Mouse (Mus musculus) monocyte, adult 5-6 weeks (primary cell): ENCODE measurements around the gene Inhbe. TPM values are rescaled to one million over a fixed set of nuclear protein-coding genes. Genes with fewer than 3 reads are reported as not detected.
"Not testable (repeated sequence)": the region's sequence is repeated elsewhere in the genome, so short reads cannot be mapped to it uniquely, and the experiment has no call there.

Experiments used
- ATAC-seq: fragments of 153-309, 156-312 bp; replicated peaks from 2 replicates; pipeline ENCODE4 v1.8.0; 2017; ENCODE audit warnings: mild to moderate bottlenecking; ENCODE audit not compliant: low TSS enrichment, insufficient number of reproducible peaks, severe bottlenecking, poor library complexity, low FRiP score
- total RNA-seq: library from RNA; stranded (forward); fragments of 200-1000, 200-491, 200-594 nt; gene quantifications from 3 replicates; pipeline ENCODE4 v1.2.3, GENCODE M21; 2017

Inhbe gene
- total RNA-seq, 1 experiment from 2014 or later = not detected

DNA sequence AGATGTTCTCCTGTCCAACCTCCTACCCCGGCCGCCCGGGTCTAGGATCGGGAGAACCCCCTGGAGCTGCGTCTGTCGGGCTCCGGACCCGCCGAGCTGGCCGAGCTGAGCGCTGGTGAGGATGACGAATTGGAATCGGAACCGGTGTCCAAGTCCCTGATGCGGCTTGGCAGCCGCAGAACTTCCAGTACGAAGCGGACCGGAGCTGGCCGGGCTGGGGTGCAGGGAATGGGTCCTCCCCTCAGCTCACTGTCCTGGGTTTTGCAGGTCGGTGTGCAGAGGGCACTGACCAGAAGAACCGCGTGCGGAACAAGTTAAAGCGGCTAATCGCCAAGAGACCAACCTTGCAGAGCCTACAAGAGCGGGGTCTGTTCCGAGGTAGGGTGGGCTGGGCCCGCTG, 27.4 kb downstream of the Inhbe start:
- ATAC-seq = no peak

DNA sequence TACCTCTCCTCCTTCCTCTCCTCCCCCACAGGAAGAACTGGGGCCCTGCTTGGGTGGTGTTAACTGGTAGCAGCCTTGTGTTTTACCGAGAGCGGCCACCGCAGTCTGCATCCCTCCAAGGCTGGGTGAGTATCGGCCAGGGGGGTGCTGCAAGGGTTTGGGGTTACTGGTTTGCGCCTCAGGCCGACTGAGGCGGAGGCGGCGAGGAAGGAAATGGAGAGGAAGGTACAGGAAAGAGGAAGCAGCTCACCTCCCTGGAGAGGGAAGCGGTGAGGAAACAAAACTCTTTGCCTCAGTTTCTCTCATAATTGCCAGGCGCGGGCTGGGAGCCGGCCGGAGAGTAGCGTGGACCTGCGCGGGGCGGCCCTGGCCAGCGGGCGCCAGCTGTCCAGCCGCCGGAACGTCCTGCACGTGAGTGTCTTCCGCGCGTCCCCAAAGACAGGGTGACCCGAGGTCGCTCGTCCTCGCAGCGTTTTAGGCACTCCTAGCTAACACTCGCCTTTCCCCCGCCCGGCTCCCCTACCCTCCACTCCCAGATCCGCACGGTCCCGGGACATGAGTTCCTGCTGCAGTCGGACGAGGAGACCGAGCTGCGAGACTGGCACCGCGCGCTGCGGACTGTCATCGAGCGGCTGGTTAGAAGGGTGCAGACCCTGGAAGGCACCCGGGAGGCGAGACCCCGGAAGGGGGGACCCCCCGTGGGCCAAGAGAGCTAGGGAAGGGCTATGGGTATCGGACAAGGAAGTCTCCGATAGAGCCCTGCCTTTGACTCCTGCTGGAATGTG, 28.0 kb downstream of the Inhbe start:
- ATAC-seq = no peak

DNA sequence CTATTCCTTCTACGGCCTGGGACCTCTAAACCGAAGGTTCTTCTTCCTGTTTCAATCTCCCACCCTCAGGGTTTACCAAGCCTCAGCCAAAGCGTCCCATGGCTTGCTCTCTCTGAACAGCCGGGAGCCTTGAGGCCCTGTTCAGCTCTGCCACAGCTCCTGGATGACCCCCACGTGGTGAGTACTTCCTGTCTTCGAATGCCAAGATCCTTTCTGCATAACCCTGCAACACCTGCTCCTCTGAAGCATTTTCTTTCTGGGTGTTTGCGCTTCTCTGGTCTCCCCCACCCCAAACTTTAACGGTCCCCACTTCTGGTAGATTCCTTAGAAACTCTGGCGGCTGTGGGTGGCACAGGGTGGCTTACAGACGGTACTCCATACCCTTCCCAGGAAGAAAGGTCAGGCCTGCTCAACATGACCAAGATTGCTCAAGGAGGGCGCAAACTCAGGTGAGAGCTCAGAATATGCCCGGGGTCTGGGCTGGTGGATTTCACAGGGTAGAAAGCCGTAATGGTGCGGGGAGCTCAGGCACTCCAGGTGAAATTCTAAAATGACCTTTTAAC, 28.7 kb downstream of the Inhbe start:
- no peak for ATAC-seq

DNA sequence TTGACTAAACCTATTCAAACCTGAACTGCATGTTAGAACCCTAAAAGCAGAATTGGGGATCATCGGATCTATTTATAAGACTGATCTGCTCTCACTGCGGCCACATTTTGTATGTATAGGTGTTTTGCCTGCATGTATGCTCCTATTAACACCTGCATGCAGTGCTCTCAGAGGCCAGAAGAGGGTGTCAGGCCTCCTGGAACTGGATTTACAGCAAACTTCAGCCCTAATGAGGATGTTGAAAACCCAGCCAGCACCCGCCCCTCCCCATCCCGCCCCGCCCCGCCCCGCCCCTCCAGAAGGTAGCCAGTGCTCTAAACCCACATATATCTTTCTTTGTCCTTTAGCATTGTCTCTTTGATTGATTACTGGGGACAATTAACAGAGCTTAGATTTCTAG, 29.7 kb downstream of the Inhbe start:
- ATAC-seq = peak; percentile 70

DNA sequence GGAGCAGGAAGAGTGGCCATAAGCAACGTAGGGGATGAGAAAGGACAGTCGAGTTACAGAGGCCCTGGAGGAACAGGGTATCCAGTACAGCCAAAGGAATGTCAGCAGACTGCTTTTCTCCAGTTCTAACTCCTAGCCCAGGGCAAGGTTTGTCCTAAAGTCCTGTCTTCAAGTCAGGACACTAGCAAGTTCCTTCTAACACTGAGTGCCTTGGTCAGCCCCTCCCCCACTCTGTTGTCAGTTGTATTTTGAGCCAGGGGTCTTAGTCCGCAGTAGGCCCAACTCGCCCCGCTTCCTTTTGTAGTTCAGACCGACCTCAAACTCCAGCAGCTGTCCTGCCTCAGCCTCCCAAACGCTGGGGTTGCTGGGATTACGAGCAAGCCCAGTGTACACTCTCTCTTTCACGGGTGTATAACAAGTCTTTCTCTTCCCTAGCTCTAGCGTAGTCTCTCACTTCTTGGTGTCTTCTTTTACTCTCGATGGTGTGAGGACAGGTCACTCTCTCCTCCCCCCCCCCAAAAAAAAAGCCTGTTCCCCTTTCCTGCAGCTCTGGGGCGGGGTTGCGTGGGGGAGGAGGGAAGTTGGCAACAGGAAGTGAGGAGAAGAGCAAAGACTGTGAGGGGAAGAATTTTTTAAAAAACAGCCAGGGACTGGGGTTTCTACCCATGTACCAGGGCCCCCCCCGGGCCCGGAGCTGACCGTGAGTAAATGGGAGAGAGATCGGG, 30.9 kb downstream of the Inhbe start:
- ATAC-seq = peak; percentile 60

DNA sequence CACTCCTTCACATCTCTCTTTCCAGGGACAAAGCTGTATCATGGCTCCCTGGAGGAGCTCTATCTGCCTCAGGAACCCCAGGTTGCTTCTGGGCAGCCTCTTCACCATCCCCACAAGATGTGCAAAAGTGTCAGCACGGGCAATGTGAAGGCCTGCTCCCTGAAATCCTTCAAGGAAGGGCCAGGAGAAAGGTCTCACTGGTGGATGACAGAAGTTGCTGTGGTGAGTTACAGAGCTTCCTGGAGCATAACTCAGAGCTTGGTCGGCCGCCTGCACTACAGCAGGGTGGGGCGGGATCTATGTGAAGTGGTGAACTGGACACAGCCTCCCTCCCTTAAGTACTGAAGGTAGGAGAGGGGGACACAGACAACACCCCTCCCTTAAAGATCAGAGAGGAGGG, 31.5 kb downstream of the Inhbe start:
- ATAC-seq = no peak

DNA sequence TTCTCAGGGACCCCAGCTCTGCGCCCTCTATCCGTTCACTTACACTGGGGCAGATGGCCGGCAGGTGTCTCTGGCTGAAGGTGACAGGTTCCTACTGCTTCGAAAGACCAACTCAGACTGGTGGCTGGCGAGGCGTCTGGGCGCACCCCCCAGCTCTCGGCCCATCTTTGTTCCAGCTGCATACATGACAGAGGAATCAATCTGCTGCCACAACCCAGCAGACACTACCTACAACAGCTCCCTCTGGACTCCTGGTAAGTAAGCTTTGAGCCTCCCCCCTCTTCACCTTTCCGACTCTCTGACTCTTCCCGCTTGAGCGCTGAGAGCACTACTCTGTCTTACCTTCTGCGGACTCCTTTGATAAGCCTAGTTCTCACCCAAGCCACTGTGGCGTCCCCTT, 32.0 kb downstream of the Inhbe start:
- no peak for ATAC-seq

DNA sequence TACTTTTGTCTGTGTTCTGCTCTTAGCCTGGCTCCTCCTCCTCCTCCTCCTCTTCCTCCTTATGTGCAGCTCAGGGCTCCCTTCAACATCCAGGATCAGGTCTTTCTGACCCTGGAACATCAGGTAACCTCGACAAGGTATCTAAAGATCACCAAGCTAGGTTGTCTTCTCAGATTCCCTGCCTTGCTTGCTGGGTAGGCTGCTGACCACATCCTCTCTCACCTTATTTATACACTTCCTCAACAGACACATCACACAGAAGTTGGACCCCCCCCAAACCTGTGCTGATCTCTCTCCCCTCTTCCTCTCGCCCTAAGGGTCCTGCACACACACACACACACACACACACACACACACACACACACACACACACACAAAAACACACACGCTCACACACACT, 32.6 kb downstream of the Inhbe start, which contains the start of gene Arhgap9:
Gene Arhgap9, plus strand, starts transcription at position 344 of the 400 bp plus-strand sequence.
- no peak for ATAC-seq

DNA sequence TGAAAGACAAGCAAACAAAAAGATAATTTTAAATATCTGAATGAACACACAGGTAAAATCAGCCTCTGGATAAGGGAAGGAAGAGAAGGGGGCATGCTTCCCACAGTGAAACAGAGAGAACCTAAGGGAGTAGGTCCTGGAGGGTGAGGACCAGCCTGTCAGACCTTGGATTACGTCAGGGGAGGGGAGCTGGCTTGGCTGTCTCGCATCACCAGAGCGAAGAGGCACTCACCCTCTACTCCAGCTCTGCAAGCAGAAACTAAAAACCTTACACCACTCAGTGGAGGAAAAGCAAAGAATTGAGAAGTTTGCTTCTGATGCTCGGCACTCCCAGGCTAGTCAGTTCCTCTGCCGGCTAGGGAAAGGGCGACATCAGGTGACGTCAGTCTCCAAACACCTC, 34.2 kb downstream of the Inhbe start:
- ATAC-seq = 0 out of 2 replicates have a peak, but pooled peaks have one; percentile 23

DNA sequence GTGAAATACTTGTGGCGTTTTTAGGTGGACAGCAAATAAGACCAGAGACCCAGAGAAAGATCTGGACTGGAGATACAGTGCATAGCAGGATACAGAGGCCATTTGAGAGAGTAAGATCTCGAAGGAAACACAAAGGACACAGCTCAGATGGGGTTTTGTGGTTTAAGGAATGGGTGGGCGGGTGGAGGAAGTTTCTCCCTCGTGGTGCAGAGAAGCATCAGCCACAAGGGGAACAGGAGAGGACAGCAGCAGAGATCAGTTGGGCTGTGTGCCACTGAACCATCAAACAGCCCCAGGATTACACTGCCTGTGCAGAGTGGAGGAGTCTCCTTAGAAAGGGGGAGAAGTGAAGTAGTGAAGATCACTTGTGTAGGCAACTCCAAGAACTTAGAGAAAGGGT, 36.2 kb downstream of the Inhbe start:
- ATAC-seq = no peak

DNA sequence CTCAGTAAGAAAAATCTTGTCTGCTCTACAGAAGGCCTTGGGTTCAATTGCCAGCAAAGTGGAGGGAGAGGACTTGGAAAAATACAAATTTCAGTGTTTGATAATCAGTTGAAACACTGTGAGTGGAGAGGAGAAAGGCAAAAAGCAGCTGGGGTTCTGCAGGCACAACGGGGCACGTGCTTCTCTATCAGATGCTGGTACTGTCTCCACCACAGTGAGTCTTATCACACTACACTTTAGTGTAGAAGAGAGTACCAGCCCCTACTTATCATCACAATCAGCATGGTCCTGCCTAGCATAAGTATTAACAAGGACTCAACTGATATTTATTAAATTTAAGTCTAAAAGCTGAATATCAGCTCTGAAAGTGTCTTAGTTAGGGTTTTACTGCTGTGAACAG, 36.9 kb downstream of the Inhbe start:
- ATAC-seq = no peak

DNA sequence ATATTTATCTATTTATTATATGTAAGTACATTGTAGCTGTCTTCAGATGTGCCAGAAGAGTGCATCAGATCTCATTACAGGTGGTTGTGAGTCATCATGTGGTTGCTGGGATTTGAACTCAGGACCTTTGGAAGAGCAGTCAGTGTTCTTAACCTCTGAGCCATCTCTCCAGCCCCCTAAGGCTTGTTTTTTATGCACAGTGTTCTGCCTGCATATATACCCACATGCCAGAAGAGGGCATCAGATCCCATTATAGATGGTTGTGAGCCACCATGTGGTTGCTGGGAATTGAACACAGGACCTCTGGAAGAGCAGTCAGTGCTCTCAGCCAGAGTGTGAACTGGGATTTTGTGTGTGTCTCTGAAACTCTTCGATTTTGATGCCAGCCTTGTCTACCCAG, 39.3 kb downstream of the Inhbe start:
- not testable (repeated sequence) for ATAC-seq

DNA sequence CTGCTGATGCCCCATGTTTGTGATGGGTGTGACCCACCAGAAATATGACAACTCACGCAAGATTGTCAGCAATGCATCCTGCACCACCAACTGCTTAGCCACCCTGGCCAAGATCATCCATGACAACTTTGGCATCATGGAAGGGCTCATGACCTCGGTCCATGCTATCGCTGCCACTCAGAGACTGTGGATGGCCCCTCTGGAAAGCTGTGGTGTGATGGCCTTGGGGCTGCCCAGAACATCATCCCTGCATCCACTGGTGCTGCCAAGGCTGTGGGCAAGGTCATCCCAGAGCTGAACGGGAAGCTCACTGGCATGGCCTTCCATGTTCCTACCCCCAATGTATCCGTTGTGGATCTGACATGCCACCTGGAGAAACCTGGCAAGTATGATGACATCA, 40.7 kb downstream of the Inhbe start:
- not testable (repeated sequence) for ATAC-seq

DNA sequence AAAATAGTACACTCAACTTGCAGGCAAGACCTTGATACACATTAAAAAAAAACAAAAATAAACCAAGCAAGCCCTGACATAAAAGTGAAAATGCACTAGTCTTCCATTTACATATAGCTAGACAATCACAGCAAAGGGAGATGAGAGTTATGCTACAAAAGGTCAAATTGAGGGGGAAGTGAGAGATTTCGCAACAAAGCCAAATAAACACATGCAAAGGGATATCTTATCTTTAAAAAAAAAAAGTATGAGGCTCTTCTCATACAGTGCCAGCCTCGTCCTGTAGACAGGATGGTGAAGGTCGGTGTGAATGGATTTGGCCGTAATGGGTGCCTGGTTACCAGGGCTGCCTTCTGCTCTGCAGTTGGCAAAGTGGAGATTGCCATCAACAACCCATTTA, 41.4 kb downstream of the Inhbe start:
- ATAC-seq = peak; percentile 40

DNA sequence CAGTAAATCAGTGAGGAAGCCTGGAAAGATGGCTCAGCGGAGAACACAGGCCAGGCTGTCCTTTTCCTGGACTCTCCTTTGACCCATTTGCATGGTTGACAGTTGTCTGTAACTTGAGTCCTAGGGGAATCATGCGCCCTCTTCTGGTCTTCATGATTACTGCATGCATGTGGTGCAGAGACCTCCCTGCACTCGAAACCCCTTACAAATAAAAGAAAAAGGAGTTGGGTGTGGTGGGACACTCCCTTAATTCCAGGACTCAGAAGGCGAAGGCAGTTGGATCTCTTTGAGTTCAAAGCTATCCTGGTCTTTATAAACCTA, 41.9 kb downstream of the Inhbe start:
- peak; percentile 68 for ATAC-seq

DNA sequence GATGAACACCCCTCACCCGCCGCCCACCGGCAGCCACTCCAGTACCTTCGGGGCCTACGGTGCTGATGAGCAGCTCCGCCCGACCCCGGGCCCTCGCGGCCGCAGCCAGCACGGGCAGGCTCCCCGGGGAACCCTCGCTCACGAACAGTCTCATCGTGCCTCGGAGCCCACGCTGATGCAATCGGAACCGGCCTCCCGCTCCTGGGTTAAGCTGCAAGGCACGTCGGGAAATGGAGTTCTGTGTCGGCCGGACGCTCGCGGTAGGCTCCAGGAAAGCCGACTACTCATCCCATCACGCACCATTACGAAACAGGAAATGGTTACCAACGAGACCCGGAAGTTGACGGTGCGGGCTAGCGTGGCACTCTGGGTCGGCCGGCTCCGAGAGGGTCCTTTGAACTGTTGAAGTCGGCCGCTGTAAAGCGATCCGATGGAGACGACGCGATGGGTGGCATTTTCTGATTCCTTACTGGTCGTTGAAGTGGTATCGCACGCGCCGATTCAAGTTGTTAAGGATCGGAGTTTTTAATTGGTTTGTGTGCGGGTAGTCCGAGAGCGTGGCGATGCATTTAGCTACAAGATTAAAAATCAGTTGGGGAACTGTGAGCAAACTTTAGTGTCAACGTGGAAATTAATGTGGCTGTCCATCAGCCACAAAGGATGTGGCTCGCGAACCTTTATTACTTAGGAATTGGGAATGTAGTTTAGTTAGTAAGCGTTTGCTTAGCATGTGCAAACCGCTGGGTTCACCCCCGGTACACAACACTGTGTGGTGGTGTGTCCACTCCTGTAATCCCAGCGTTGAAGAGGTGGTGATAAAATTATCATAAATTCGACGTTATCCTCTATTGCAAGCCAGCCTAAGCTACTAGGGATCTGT, 42.5 kb downstream of the Inhbe start, which contains the start of gene Mars:
Gene Mars, minus strand, starts transcription at position 311 of the 880 bp plus-strand sequence.
- ATAC-seq = peak; percentile 91

DNA sequence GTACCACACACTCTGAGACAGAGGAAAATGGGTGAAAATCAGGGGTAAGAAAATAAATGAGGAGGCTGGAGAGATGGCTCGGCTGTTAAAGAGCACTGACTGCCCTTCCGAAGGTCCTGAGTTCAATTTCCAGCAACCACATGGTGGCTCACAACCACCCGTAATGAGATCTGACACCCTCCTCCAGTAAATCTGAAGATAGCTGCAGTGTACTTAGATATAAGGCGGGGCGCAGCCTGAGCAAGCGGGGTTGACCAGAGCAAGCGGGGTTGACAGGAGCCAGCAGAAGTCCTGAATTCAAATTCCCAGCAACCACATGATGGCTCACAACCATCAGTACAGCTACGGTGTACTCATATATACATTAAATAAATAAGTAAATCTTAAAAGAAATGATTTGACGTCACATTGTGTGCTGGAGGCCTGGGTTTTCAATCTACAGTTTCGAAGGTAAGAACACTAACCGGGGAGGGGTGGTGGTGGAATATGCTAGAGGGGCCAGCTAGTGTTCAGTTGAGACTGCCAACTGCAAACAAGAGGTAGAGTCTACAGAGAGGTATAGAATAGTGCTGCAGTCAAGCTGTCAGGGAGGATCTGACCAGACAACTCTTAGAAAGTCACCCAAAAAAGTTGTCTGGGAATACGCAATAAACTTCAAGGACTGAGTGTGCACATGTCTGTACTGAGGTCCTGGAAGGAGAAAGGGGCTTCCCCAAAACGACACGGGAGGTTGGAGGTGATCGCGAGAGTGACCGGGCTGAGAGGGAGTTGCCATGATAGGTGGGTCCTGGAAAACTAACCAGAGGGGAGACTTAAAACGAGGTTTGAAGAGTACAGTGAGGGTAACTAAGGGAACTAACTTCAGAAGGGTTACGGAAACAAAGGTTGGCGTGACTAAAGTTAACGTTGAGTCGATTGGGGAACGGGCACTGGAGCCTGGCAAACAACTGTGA, 43.4 kb downstream of the Inhbe start:
- no peak; the same call in 1 of the 2 replicates for ATAC-seq

DNA sequence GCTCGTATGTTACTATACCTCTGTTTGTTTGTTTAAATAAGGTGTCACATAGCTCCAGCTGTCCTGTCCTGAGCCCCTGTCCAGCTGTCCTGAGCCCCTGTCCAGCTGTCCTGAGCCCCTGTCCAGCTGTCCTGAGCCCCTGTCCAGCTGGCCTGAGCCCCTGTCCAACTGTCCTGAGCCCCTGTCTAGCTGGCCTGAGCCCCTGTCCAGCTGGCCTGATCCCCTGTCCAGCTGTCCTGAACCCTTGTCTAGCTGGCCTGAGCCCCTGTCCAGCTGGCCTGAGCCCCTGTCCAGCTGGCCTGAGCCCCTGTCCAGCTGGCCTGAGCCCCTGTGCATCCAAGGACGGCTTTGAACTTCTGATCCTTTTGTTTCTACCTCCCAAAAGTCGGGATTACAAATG, 45.0 kb downstream of the Inhbe start:
- ATAC-seq = not testable (repeated sequence)
